Mouse (Mus musculus) lung, postnatal 10 days (tissue): ENCODE results near the gene Kiz.

Experiments
- DNase-seq: peaks from one replicate; pipeline ENCODE4 v3.0.0; 2021

Gene Kiz

GRCm38 (mm10) chr2:146984831-146985230, 129.2 kb downstream of the Kiz start:
- no peak for DNase-seq

GRCm38 (mm10) chr2:146985807-146986206, 130.1 kb downstream of the Kiz start:
- DNase-seq: no peak

- DNase-seq: no peak
Measured at GRCm38 (mm10) chr2:146986429-146986828, 130.8 kb downstream of the Kiz start.

- no peak for DNase-seq
Measured at GRCm38 (mm10) chr2:147007265-147007664, 151.6 kb downstream of the Kiz start.

- DNase-seq: no peak
Measured at GRCm38 (mm10) chr2:147009084-147009483, 153.4 kb downstream of the Kiz start.

GRCm38 (mm10) chr2:147010141-147010540, 154.5 kb downstream of the Kiz start:
- no peak for DNase-seq

GRCm38 (mm10) chr2:147010952-147011351, 155.3 kb downstream of the Kiz start:
- no peak for DNase-seq

GRCm38 (mm10) chr2:147011474-147012140, 155.9 kb downstream of the Kiz start:
- peak; percentile 23 for DNase-seq

GRCm38 (mm10) chr2:147012141-147012622, 156.5 kb downstream of the Kiz start:
- DNase-seq: no peak

GRCm38 (mm10) chr2:147012623-147013184, 157.0 kb downstream of the Kiz start, which contains the start of gene Xrn2:
Gene Xrn2, plus strand, starts transcription at chr2:147012996.
- DNase-seq: peak; percentile 97

GRCm38 (mm10) chr2:147013194-147013969, 157.7 kb downstream of the Kiz start:
- DNase-seq: peak; percentile 78

- DNase-seq: peak; percentile 43
Measured at GRCm38 (mm10) chr2:147014101-147014886, 158.6 kb downstream of the Kiz start.
